Mouse (Mus musculus) CH12.LX (cell line): ENCODE measurements at regions not wholly inside any gene's neighbourhood (a gene's known extent, or its start where the extent isn't known, plus 50 kb on each side); places are given as distances from the start of the nearest gene placed in this dataset.

Source experiments
- DNase-seq: peaks from one replicate; pipeline ENCODE4 v3.0.0-alpha.2; 2013; ENCODE audit errors: extremely low read depth
- H3K27ac ChIP-seq: 2 replicates; pipeline ENCODE4 v1.5.1; 2012; ENCODE audit warnings: low read depth, mild to moderate bottlenecking, control low read depth, moderate library complexity; ENCODE audit not compliant: insufficient read depth
- H3K27me3 ChIP-seq: replicated peaks from 2 replicates; pipeline ENCODE3; 2012; ENCODE audit warnings: inconsistent platforms
- H3K36me3 ChIP-seq, 2 experiments: replicated peaks in 1 of 2; 2 replicates each; pipeline versions ENCODE3 to v1.6.1; 2012; ENCODE audit warnings: inconsistent platforms in 1 of 2, low read length in 1 of 2, mild to moderate bottlenecking in 1 of 2, mixed read lengths in 1 of 2, moderate library complexity in 1 of 2; ENCODE audit not compliant: control insufficient read depth in 1 of 2, insufficient read depth in 1 of 2
- H3K4me1 ChIP-seq, 2 experiments: 2 replicates each; pipeline ENCODE4 v1.6.1; 2012; ENCODE audit warnings: inconsistent platforms in 1 of 2, moderate library complexity in 1 of 2; ENCODE audit not compliant: insufficient read depth in 2 of 2, control insufficient read depth in 1 of 2
- H3K4me2 ChIP-seq: 2 replicates; pipeline ENCODE4 v1.6.1; 2012; ENCODE audit warnings: low read depth, mild to moderate bottlenecking, control low read depth; ENCODE audit not compliant: poor library complexity, insufficient read depth, severe bottlenecking
- H3K4me3 ChIP-seq, 3 experiments: fragments of 150-350 bp in 1 of 3; sonication (generic) in 1 of 3; replicated peaks in 1 of 3; 2 replicates each; pipeline versions ENCODE3 to v1.5.1; 2011 to 2012; ENCODE audit warnings: low read depth in 2 of 3, low read length in 2 of 3, mild to moderate bottlenecking in 2 of 3, moderate library complexity in 2 of 3, control low read depth in 1 of 3, improper control_type of control experiment in 1 of 3, inconsistent platforms in 1 of 3, mixed read lengths in 1 of 3; ENCODE audit not compliant: poor library complexity in 1 of 3
- H3K79me2 ChIP-seq: replicated peaks from 2 replicates; pipeline ENCODE4 v1.6.1; 2012; ENCODE audit warnings: mild to moderate bottlenecking, moderate library complexity; ENCODE audit not compliant: control insufficient read depth, poor library complexity, insufficient read depth, severe bottlenecking; ENCODE audit errors: extremely low read depth
- H3K9ac ChIP-seq: 2 replicates; pipeline ENCODE4 v1.6.1; 2012; ENCODE audit warnings: low read depth, mild to moderate bottlenecking, control low read depth, moderate library complexity; ENCODE audit not compliant: insufficient read depth
- H3K9me3 ChIP-seq: replicated peaks from 2 replicates; pipeline ENCODE3; 2012; ENCODE audit warnings: low read length, inconsistent platforms, mixed read lengths
- CHD2 ChIP-seq: IDR thresholded peaks from 2 replicates; pipeline ENCODE4 v1.6.1; 2011; ENCODE audit warnings: low read length, improper control_type of control experiment
- GABPA ChIP-seq: IDR thresholded peaks from 2 replicates; pipeline ENCODE4 v1.6.1; 2012; ENCODE audit warnings: low read depth, low read length, improper control_type of control experiment, inconsistent platforms; ENCODE audit not compliant: insufficient replicate concordance
- MXI1 ChIP-seq: IDR thresholded peaks from 2 replicates; pipeline ENCODE4 v1.6.1; 2011; ENCODE audit warnings: mild to moderate bottlenecking, low read depth, low read length, improper control_type of control experiment
- PAX5 ChIP-seq: IDR thresholded peaks from 2 replicates; pipeline ENCODE4 v1.6.1; 2012; ENCODE audit warnings: low read length, inconsistent platforms, mixed read lengths
- RAD21 ChIP-seq: IDR thresholded peaks from 2 replicates; pipeline ENCODE4 v1.6.1; 2011; ENCODE audit warnings: low read depth, mild to moderate bottlenecking, low read length, improper control_type of control experiment, moderate library complexity
- UBTF ChIP-seq: IDR thresholded peaks from 2 replicates; pipeline ENCODE4 v1.6.1; 2012; ENCODE audit warnings: low read depth, mild to moderate bottlenecking, inconsistent platforms, low read length, improper control_type of control experiment, moderate library complexity
- dilution Hi-C: fragments of 300-500 bp; cut with MboI; formaldehyde crosslinking; loops from 2 replicates; pipeline ENCODE4 v1.14.3; 2020; ENCODE audit warnings: low sequenced_read_pairs; ENCODE audit not compliant: extremely low pct_unique_long_range_greater_than_20kb, extremely low pct_ligation_motif_present
- in situ Hi-C: fragments of 300-500 bp; cut with MboI; formaldehyde crosslinking; loops from 3 replicates; pipeline ENCODE4 v1.14.3; 2019; ENCODE audit warnings: low sequenced_read_pairs, low pct_ligation_motif_present, low pct_unique_long_range_greater_than_20kb, mixed read lengths

- TF ChIP-seq MXI1 (no peak), UBTF (no peak), PAX5 (no peak), CHD2 (no peak), RAD21 (no peak)
- H3K4me1 ChIP-seq = peaks cover 0 to 3% of the 10 kb centered on the region in 2 experiments; a peak in 1 of 4 replicates
- no peak for DNase-seq
- H3K27ac ChIP-seq = no peak overlapping the region
- H3K36me3 ChIP-seq = no peaks in the 10 kb centered on the region
- no peaks in the 10 kb centered on the region for H3K27me3 ChIP-seq
- H3K9ac ChIP-seq = no peak overlapping the region
- H3K4me3 ChIP-seq = no peak overlapping the region
- no peaks in the 10 kb centered on the region for H3K79me2 ChIP-seq
- dilution Hi-C loops (no loop called here), in situ Hi-C loops (no loop called here)
- no peaks in the 10 kb centered on the region for H3K9me3 ChIP-seq
- no peak overlapping the region for H3K4me2 ChIP-seq
These were observed 201.9 kb upstream of the Hs3st5 start for GRCm38 (mm10) chr10:36304746-36305145.

GRCm38 (mm10) chr10:36317911-36318310 is 188.7 kb upstream of the Hs3st5 start:
- Histone ChIP-seq H3K36me3 (no peaks in the 10 kb centered on the region), H3K4me1 (peaks cover 0 to 8% of the 10 kb centered on the region in 2 experiments; a peak in 1 of 4 replicates)
- no peak for TF ChIP-seq GABPA
- TF ChIP-seq, all 38 proteins: peak for 0
- no peaks in the 10 kb centered on the region for H3K79me2 ChIP-seq
- H3K27me3 ChIP-seq = no peaks in the 10 kb centered on the region
- in situ Hi-C loops (no loop called here), dilution Hi-C loops (no loop called here)
- no peak overlapping the region for H3K4me3 ChIP-seq
- H3K27ac ChIP-seq = no peak overlapping the region
- H3K4me2 ChIP-seq = no peak overlapping the region
- no peak overlapping the region for H3K9ac ChIP-seq
- DNase-seq = peak; percentile 44
- no peaks in the 10 kb centered on the region for H3K9me3 ChIP-seq
